Mouse (Mus musculus) right cerebral cortex, adult 2 months (tissue): ENCODE results near the gene Parp11.
"Not testable (repeated sequence)": the region's sequence is repeated elsewhere in the genome, so short reads cannot be mapped to it uniquely, and the experiment has no call there.

Source experiments
- DNase-seq, 2 experiments: peaks; one replicate each; pipeline ENCODE4 v3.0.0; 2021 to 2022; ENCODE audit warnings: low spot score in 2 of 2

Gene Parp11

DNA sequence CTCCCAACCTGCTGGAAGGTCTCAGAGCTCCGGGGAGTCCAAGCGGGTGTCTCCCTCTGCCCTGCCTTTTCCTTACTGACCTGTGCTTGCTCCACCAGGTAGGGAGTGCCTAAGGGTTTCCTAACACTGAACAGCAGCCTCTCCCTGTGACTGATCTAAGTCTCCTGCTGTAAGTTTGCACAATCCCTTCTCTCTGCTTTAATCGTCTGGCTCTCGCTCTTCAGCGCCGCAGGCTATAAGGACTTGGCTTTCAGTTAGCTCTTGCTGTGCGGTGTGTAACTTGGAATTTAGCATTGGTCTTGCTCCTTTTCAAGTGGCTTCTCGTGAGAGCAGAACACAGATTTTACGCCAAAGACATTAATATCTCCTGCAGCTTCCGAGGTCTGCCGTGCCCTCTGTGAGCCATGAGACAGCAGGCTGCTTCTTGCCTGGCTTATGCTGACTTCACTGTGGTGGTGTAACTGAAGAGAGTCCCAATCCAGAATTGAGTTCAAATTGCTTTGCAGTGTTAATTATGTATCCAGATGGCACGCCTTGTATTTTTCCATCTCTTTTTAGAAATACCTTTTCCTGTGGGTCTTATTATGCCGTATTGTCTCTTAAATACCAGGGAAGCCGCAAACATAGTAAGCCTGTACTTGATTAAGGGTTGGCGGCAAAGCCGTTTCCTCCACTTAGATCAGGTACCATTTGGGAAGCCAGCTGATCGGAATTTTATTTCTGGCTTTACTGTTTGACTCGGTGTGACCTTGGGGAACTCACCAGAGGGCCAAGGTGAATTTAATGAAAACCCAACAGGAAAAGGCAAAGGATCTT lies 50.4 kb downstream of the Parp11 start:
- DNase-seq = peak in 1 of 2 experiments; percentile 31

DNA sequence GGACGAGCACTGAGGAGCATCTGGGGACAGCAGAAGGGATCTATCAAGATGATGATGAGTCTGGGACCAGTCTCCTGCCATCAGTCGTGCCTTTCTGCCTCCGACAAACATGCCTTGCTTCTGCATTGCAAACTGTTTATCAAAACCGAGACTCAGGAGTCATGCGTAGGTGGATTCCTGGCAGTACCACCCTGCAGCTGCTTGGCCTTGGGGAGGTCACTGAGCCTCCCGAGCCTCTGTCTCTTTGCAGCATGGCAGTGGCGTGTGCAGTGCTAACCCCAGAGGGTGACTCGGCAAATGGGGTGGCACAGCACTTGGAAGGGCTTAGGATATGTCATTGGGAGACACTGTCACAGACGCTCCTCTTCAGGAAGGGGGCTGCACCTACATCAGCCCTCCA lies 53.5 kb downstream of the Parp11 start:
- DNase-seq = no peak

DNA sequence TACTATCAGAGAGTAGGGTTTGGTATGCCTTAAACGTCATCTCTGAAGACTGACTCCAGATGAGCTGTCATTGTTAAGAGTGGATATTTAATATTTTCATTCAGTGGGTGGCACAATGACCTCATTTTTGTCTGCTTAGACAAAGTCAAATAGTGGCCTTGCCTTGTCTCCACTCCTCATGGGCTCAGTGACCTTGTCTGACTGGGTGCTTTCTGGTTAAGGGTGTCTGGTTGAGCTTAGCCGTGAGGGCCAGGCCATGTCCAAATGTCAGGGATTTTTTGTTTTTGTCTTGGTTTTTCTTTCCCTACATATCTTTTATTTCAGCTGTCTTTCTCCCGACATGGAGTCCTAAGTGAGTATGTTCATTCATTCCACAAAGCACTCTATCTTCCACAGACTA lies 54.2 kb downstream of the Parp11 start:
- no peak for DNase-seq

DNA sequence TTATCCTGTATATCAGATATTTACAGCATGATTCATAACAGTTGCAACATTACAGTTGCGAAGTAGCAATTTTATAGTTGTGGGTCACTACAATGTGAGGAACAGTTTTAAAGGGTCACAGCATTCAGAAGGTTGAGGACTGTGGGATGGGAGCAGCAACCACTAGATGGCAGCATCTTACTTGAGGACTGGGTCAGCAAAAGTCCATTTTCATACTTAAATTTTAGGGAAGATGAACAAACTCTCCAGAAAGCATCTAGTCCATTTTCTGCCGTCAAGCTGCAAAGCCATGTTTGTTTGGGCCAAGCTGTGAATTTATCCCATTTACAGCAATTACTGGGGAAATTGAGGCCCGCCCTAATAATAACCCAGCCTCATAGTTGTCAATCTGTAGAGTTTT lies 55.9 kb downstream of the Parp11 start:
- peak; percentile 59 to 69 for DNase-seq

DNA sequence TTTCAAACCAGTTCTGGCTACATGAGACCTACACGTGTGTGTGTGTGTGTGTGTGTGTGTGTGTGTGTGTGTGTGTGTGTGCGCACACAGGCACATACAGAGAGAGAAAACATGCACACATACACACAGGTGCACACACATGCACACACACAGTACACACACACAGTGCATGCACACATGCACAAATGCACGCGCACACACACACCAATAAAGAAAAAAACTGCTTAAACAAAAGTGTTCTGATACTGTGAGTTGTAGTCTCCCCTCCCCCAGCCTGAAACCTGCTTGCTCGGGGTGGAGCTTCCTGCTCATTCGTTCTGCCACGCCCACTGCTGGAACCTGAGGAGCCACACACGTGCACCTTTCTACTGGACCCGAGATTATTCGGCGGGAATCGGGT lies 67.1 kb downstream of the Parp11 start:
- DNase-seq = not testable (repeated sequence)

DNA sequence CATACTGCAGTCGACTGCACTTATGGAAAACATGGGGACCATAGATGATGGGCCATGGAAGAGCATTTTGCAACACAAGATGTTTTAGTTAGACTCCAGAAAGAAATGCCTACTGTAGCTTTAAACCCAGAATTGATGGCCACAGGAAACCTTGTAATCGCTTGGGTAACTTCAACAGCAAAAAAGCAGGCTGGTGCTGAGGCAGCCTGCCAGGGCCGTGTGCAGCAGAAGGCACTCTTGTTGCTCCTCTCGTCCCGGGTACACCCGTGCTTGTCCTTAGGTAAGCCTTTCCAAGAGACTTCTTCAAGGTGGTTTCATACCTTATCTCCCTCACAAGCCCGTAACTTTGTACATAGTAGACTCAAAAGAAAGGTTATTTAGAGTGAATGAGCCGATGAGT lies 74.5 kb downstream of the Parp11 start:
- no peak for DNase-seq

DNA sequence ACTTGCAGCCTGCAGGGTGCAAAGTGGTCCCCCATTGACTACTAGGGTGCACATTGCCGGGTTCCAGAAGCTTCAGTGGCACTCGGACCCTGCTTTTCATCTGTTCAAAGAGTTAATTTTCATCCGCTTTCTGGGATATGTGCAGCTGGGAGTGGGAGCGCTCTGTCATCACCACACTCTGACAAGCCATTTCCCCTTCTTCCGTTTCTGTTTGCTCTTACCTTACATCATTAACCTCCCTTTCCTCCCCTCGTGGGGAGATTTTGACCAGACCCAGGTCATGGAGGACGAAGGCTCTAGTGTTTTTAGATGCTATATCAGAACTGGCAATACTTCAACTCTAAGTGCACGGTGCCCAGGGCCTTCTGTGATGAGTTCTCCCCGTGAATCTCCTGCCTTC lies 75.7 kb downstream of the Parp11 start:
- no peak for DNase-seq

DNA sequence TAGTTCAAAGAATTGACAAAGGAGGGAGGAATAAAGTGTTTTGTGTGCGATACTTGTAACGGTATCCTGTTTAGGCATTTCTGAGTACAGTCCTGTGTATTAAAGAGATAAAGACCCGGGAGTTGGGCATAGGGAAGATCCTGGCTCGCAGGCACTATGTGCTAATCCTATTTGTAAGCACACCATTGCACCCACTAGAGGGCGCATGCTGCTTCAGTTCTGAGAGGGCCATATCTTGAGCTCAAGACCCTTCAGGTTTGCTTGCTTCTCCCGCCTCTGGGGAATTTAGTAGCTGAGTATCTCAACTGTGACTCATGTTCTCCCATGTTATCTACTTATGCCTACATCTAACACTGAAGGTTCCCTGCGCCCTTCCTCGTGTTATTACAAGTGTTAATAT lies 77.8 kb downstream of the Parp11 start:
- peak; percentile 37 to 52 for DNase-seq

DNA sequence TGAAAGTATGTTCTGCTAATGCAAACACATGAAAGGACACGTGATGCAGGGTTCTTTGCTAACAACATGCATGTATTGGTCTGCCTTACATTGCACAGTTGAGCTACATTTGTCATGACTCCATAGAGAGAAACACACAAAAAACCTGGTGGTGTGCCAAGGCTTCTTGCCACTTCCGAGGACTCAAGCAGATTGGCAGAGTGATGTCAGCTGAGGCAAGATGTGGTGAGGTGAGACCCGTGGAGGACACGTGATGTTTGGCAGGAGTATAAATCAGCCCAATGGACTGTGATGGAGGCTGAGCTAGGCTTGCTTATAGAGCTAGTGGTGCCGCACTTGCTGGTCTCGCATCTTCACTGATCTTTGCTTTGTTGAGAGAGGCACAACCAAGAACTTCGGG lies 82.0 kb downstream of the Parp11 start:
- DNase-seq = no peak

DNA sequence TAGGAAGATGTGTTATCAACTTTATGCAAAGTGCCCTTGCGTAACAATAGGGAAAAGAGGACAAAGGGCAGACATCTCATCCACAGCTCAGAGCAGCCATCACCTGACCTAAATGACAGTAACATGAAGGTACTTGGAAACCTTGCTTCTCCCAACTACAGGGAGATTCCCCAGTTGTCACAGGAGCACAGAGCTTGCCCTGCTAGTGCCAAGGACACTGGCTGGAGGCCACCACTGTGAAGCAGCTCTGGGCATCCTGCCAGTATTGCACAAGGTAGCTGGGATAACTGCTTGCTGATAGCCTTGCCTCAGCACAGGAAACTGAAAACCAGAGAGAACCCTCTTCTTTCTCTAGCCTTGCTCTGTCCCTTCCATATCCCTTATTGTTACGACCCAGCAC lies 82.8 kb downstream of the Parp11 start:
- peak in 1 of 2 experiments; percentile 44 for DNase-seq

DNA sequence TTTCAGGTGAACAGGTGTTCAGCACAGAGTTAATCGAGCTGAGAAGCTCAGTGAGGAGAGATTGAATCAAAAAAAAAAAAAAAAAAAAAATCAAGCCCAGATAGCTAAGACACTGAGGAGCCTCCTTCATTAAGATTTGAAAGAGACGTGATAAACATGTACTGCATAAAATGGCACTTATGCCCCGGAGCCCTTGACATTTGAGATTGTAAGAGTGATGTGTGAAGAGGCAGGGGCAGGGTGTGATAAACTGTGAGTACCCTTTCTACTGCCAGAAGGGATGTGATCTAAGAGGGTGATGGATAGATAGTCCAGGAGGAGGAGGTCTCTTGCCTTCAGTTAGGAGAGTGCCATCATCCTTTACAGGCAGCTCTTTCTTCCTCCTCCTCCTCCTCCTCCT lies 83.6 kb downstream of the Parp11 start:
- no peak for DNase-seq

DNA sequence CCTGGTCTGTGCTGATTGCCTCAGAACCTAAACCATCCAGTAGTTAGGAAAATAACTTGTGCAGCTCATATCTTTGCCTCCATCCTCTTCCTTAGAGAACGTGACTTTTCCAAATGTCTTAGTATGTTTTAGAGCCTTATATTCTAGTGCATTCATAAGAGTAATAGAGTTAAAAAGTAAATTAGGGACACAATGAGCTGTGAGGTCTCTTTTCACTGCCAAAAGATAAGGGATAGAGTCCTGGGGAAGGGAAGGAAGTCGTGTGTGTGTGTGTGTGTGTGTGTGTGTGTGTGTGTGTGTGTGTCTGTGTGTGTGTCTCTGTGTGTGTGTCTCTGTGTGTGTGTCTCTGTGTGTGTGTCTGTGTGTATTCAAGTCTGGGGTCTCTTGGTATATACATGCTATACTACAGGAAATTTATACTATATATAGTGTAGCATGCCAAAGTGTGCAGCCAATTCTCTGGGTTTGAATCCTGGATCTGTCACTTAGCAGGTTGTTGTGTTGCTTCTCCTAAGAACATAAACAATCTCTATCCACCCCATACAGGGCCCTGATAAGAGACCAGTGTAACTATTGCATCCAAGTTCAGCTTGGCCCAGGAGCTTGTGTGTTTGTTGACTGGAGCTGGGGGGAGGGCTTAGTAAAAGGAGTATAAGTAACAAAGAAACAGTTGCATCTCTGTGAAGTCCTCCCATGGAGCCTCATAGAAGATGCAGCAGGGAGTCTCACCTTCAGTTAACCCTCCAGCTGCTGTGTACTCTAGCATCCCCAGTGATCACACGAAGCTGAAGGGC lies 85.0 kb downstream of the Parp11 start:
- no peak for DNase-seq

DNA sequence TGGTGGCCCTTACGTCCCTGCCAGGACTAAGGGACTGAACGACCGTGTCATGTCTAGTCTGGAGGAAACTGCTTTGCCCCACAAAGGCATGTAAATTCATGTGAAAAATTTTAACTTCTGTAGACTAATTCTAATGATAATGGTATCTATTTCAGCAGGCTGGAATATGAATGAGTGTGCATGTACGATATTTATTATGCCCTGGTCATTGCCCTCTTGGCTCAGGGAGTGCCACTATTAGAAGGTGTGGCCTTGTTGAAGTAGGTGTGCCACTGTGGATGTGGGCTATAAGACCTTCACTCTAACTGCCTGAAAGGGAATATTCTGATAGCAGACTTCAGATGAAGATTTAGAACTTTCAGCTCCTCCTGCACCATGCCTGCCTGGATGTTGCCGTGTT lies 85.7 kb downstream of the Parp11 start:
- no peak for DNase-seq

DNA sequence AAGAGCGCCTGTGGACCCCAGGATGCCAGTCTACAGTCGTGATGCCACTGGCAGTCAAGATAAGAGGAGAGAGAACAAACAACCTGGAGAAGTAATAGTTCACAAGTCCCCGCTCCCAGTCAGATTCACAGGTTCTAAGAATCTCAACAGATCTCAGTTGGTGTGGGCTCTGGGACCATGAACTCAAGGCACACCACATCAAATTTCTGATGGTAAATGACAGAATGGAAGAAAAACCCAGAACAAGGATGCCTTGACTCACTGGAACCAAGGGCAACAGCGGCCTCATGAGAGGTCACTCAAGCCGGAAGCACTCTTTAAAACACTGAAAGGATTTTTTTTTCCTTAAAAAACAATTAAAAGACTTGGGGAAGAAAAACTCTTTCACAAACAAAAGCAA lies 87.1 kb downstream of the Parp11 start:
- DNase-seq = no peak

DNA sequence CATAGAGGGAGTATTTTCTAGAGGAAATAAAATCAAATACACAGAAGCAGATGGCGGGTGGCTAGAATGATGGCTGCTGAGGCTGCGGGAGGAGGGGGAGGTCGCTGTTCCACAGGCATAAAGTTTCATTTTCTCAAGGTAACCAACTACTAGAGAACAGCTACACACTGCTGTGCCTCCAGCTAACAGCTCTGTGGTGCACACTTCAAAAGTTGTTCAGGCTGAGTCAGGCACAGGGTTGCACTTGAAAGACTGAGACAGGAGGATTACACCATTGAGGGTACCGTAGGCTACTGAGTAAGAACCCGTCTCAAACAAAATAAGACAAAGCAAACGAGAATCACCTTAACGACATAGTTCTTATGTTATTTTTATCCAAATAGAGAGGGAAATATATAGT lies 90.4 kb downstream of the Parp11 start:
- DNase-seq = peak in 1 of 2 experiments; percentile 21

DNA sequence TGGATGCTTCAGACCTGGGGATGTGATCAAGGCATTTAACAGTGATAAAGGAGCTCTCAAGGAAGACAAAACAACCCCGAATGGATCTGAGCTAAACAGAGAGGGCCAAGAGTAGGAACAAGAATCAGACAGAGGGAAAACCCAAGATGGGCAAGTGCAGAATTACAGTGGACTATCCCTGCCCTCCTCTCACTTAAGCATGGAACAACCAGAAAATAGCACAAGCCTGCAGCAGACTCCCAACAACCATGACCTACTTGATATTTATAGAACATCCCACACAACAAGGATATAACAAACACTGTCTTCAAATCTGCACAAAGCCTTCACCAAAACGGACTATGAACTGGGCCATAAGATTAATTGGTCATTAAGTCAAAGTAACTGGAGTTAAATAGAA lies 91.5 kb downstream of the Parp11 start:
- DNase-seq = no peak

DNA sequence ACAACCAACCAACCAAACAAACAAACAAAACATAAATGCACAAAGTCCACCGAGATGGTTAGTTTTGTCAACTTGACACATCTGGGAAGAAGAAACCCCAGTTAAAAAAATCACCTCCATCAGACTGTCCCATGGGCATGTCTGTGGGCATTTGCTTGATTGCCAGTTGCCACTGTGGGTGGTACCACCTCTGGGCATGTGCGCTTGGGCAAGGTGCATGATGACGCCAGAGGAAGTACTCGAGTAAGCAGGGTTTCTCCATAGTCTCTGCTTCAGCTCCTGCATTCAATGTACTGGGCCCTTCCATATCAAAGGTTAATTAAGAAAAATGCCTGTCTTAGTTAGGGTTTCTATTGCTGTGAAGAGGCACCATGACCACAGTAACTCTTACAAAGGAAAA lies 92.6 kb downstream of the Parp11 start:
- no peak for DNase-seq

DNA sequence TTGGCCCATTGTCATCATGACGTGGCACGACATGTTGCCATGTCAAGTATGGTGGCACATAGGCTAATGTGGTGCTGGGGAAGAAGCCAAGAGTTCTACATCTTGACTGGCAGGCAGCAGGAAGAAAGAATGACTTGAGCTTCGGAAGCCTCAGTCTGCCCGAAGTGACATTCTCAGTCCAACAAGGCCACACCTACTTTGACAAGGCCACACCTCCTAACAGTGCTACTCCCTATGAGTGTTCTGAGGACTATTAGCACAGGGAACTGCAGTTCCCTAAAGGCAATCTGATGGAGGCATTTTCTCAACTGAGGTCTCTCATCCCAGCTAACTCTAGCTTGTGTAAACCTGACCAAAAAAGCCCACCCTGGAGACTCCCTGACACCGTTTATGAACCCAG lies 93.0 kb downstream of the Parp11 start:
- no peak for DNase-seq

DNA sequence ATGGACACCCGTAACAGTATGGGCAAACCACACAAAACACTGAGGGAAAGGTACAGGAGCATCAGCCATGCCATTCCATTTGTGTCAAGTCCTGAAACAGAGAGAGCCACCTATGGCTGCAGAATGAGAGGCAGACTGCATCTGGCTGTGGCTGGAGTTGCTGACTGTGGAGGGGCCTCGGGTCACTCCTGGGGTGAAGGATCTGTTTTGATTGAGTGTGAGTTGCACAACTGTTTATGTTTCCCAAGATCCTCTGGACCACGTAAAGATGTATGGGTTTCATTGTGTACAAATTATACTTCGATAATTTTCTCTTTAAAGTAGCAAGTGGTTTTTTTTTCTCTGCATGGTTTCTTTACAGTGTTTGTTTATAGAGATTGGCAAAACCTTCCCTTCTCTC lies 93.9 kb downstream of the Parp11 start:
- DNase-seq = no peak

DNA sequence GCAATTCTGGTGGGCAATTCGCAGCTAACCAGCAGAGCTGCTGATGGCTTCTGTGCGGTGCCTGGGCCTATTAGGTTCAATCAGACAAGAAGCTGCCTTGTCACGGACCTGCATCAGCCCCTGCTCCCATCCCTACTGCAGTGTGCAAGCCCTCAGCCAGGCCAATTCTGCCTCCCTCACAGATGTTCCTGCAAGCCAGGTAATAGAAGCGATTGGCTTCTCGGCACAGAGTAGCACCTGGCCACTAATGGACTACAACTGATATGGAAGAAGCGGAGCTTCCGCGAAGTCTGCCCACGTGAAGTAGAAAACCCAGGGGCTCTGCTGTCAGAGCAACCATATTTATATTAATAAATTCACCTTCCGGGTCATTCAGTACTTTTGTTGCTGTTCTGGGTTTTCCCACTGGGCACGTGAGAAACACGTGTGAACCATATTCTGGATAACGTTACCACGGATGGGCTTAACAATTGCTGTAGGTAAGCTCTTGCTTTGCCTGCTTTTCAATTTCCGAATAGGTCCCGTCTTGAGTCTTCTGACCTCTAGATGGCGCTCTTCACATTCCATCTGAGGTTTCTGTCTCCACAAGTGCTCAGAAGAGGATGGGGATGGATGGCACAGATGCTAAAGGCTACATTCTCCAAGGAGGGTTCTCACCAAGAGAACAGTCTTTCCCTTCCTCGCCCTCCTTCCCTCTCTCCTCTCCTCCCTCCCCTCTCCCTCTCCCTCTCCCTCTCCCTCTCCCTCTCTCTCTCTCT lies 95.2 kb downstream of the Parp11 start:
- peak; percentile 75 to 86 for DNase-seq
